Comparison of ENCODE assay signal across 8 mouse cellular contexts in genomic region chr11:5740599-5740964, GRCm38 (mm10). TPM values are rescaled to one million over a fixed set of nuclear protein-coding genes. Genes with fewer than 3 reads are reported as not detected.
A peak's percentile ranks its signal among the peaks of the same experiment; 100 is the strongest.
DNase-seq lines count a peak whose midpoint lies in the region; ATAC-seq and TF ChIP-seq lines count a peak whose summit lies in the region.

No protein-coding gene starts in this region.

- no peak for TF ChIP-seq CTCF in testis, adult 2 months (IDR thresholded peaks at IDR 0.05; ENCODE audit: control insufficient read depth, insufficient read depth, insufficient replicate concordance, low read depth, low read length)

- H3K9me3 ChIP-seq in hindbrain, embryonic 15.5 days, result no peaks in the 10 kb centered on the region
- H3K9me3 ChIP-seq in stomach, embryonic 14.5 days (ENCODE audit: control insufficient read depth, low read depth, low read length), result no peaks in the 10 kb centered on the region

- no peak for TF ChIP-seq POLR2A in testis, adult 2 months (IDR thresholded peaks at IDR 0.05; ENCODE audit: control insufficient read depth, low read depth, low read length)

- intact Hi-C loops in left cerebral cortex, postnatal 10 days (cut with DNase I), result no loop called here

- peaks cover 14% of the 10 kb centered on the region for H3K4me1 ChIP-seq in testis, adult 2 months (ENCODE audit: control insufficient read depth, insufficient read depth, low read length)
- peaks cover 20% of the 10 kb centered on the region for H3K4me1 ChIP-seq in hindbrain, embryonic 15.5 days (replicated peaks)
- peaks cover 5% of the 10 kb centered on the region for H3K4me1 ChIP-seq in stomach, embryonic 14.5 days (ENCODE audit: control insufficient read depth, insufficient read depth, low read length)

- peak overlapping the region; percentile 96 for H3K9ac ChIP-seq in hindbrain, embryonic 15.5 days
- H3K9ac ChIP-seq in stomach, embryonic 14.5 days (replicated peaks; ENCODE audit: low read depth, low read length), result peak overlapping the region; percentile 84

- peak overlapping the region; percentile 91 for H3K4me2 ChIP-seq in hindbrain, embryonic 15.5 days
- H3K4me2 ChIP-seq in stomach, embryonic 14.5 days (replicated peaks; ENCODE audit: low read depth, low read length), result peak overlapping the region; percentile 87

- peak overlapping the region; percentile 80 for H3K27ac ChIP-seq in testis, adult 2 months (ENCODE audit: control insufficient read depth, insufficient read depth, low read depth, low read length)
- H3K27ac ChIP-seq in hindbrain, embryonic 15.5 days (replicated peaks), result peak overlapping the region; percentile 83
- H3K27ac ChIP-seq in stomach, embryonic 14.5 days (ENCODE audit: low read length), result peak overlapping the region; percentile 81; the same call in 1 of the 2 replicates

- WGBS in hindbrain, embryonic 15.5 days, result 2% methylated on average over 26 of the region's 26 CpGs
- WGBS in stomach, embryonic 14.5 days, result 3% methylated on average over 26 of the region's 26 CpGs

- H3K27me3 ChIP-seq in testis, adult 2 months (ENCODE audit: control insufficient read depth, insufficient read depth, low read length), result no peaks in the 10 kb centered on the region
- no peaks in the 10 kb centered on the region for H3K27me3 ChIP-seq in hindbrain, embryonic 15.5 days
- no peaks in the 10 kb centered on the region for H3K27me3 ChIP-seq in stomach, embryonic 14.5 days (ENCODE audit: control insufficient read depth, insufficient read depth, low read length)

- H3K4me3 ChIP-seq in testis, adult 2 months (ENCODE audit: control insufficient read depth, low read depth, low read length), result peak overlapping the region; percentile 82
- H3K4me3 ChIP-seq in hindbrain, embryonic 15.5 days, result peak overlapping the region; percentile 83
- peak overlapping the region; percentile 86 for H3K4me3 ChIP-seq in stomach, embryonic 14.5 days (ENCODE audit: low read depth, low read length)

- H3K36me3 ChIP-seq in testis, adult 2 months (ENCODE audit: control insufficient read depth, insufficient read depth, low read length), result no peaks in the 10 kb centered on the region
- H3K36me3 ChIP-seq in hindbrain, embryonic 15.5 days, result no peaks in the 10 kb centered on the region
- H3K36me3 ChIP-seq in stomach, embryonic 14.5 days (ENCODE audit: control insufficient read depth, insufficient read depth, low read length), result no peaks in the 10 kb centered on the region

- no peak for DNase-seq in testis, postnatal 14 days (ENCODE audit: low spot score)
- DNase-seq in embryo, embryonic 11.5 days (ENCODE audit: low read depth, low spot score), result peak; percentile 19
- peak; percentile 38 for DNase-seq in lung, postnatal 10 days
- no peak for DNase-seq in left cerebral cortex, postnatal 10 days (ENCODE audit: extremely low spot score in 1 of 2, low spot score in 2 of 2)
- no peak for DNase-seq in spleen, adult 18-20 months

- peak; percentile 74 for ATAC-seq in hindbrain, embryonic 15.5 days (ENCODE audit: low FRiP score, low read depth)
- peak; percentile 34; the same call in 1 of the 2 replicates for ATAC-seq in stomach, embryonic 14.5 days (ENCODE audit: insufficient number of reproducible peaks, insufficient read depth, low FRiP score, low read depth)

RNA-seq across cellular contexts. Expression of gene Urgcp, which starts 21.6 kb away (rescaled TPM):
- 7.6 and 8.8 TPM in 2 replicates for polyA plus RNA-seq in testis, adult 2 months (2012; rRNA removed)
- polyA plus RNA-seq in hindbrain, embryonic 15.5 days (2015; fragmentation: Nextera tagmentation; extraction: Ambion mirVana), result 33.5 TPM in 2 replicates
- polyA plus RNA-seq in stomach, embryonic 14.5 days (2014; fragmentation: Nextera tagmentation; extraction: Ambion mirVana), result 14.2 and 14.4 TPM in 2 replicates
- 10 to 100 TPM; 49.2 to 55.0 TPM for total RNA-seq in left cerebral cortex, postnatal 10 days (2021)

RNA-seq across cellular contexts. Expression of gene Mrps24, which starts 25.1 kb away (rescaled TPM):
- polyA plus RNA-seq in testis, adult 2 months (2012; rRNA removed), result 18.4 and 26.3 TPM in 2 replicates
- polyA plus RNA-seq in hindbrain, embryonic 15.5 days (2015; fragmentation: Nextera tagmentation; extraction: Ambion mirVana), result 192 and 196 TPM in 2 replicates
- 206 and 225 TPM in 2 replicates for polyA plus RNA-seq in stomach, embryonic 14.5 days (2014; fragmentation: Nextera tagmentation; extraction: Ambion mirVana)
- 100 to 1,000 TPM in 1 of 2 experiments, 10 to 100 TPM in 1; 95.4 to 101 TPM for total RNA-seq in left cerebral cortex, postnatal 10 days (2021)

RNA-seq across cellular contexts. Expression of gene Dbnl, which starts 47.7 kb away (rescaled TPM):
- 19.6 and 22.3 TPM in 2 replicates for polyA plus RNA-seq in testis, adult 2 months (2012; rRNA removed)
- polyA plus RNA-seq in hindbrain, embryonic 15.5 days (2015; fragmentation: Nextera tagmentation; extraction: Ambion mirVana), result 134 and 139 TPM in 2 replicates
- 108 TPM in 2 replicates for polyA plus RNA-seq in stomach, embryonic 14.5 days (2014; fragmentation: Nextera tagmentation; extraction: Ambion mirVana)
- 10 to 100 TPM; 86.9 to 89.1 TPM for total RNA-seq in left cerebral cortex, postnatal 10 days (2021)

Comparison
In these comparisons a context has a peak if more than half of its experiments do, and no peak if none do; other contexts are left out.
1. DNase-seq: peak in embryo, embryonic 11.5 days (single experiment) and lung, postnatal 10 days (single experiment); none in testis, postnatal 14 days (single experiment), left cerebral cortex, postnatal 10 days (0 of 2) and spleen, adult 18-20 months (0 of 2).
2. Peak in every context shown above with its lines, with median percentiles within 50 percentile points of each other: H3K27ac ChIP-seq and H3K4me3 ChIP-seq.